Mouse (Mus musculus): ENCODE measurements at regions not wholly inside any gene's neighbourhood (a gene's known extent, or its start where the extent isn't known, plus 50 kb on each side); places are given as distances from the start of the nearest gene placed in this dataset.

GRCm38 (mm10) chr2:46402373-46403114 is 1285.3 kb upstream of the Zeb2 start:
- ATAC-seq (ENCODE audit: insufficient read depth, low FRiP score, low TSS enrichment): no peak
- 81% methylated on average over 1 of the region's 1 CpGs for WGBS
- no peak overlapping the region for H3K9ac ChIP-seq (ENCODE audit: low read length)

GRCm38 (mm10) chr2:46394161-46394560 is 1277.0 kb upstream of the Zeb2 start:
- no peaks in the 10 kb centered on the region for H3K27me3 ChIP-seq (ENCODE audit: control insufficient read depth, insufficient read depth, low read length)
- H3K4me3 ChIP-seq (ENCODE audit: low read depth, low read length): no peak overlapping the region
- no peaks in the 10 kb centered on the region for H3K9me3 ChIP-seq (ENCODE audit: control insufficient read depth, low read length)
- no peaks in the 10 kb centered on the region for H3K36me3 ChIP-seq (ENCODE audit: control insufficient read depth, insufficient read depth, low read length)
- ATAC-seq (ENCODE audit: insufficient read depth, low FRiP score, low TSS enrichment): no peak
- no peak for DNase-seq (ENCODE audit: low spot score)
- no peak overlapping the region for H3K9ac ChIP-seq (ENCODE audit: low read length)
- H3K4me1 ChIP-seq (ENCODE audit: control insufficient read depth, insufficient read depth, low read length): no peaks in the 10 kb centered on the region
- WGBS: 72% methylated on average over 2 of the region's 2 CpGs
- H3K27ac ChIP-seq (ENCODE audit: low read depth, low read length): no peak overlapping the region
- no peak overlapping the region for H3K4me2 ChIP-seq (ENCODE audit: low read depth)

More at GRCm38 (mm10) chr2:46402373-46403114, 1285.3 kb upstream of the Zeb2 start:
- no peak for DNase-seq (ENCODE audit: low spot score)
- Histone ChIP-seq H3K27ac (ENCODE audit: low read depth, low read length) (no peak overlapping the region), H3K4me2 (ENCODE audit: low read depth) (no peak overlapping the region), H3K4me3 (ENCODE audit: low read depth, low read length) (no peak overlapping the region), H3K4me1 (ENCODE audit: control insufficient read depth, insufficient read depth, low read length) (no peaks in the 10 kb centered on the region), H3K9me3 (ENCODE audit: control insufficient read depth, low read length) (no peaks in the 10 kb centered on the region), H3K36me3 (ENCODE audit: control insufficient read depth, insufficient read depth, low read length) (no peaks in the 10 kb centered on the region), H3K27me3 (ENCODE audit: control insufficient read depth, insufficient read depth, low read length) (no peaks in the 10 kb centered on the region)

GRCm38 (mm10) chr2:46372847-46373461 is 1255.8 kb upstream of the Zeb2 start:
- no peak overlapping the region for H3K4me2 ChIP-seq (ENCODE audit: low read depth)
- H3K36me3 ChIP-seq (ENCODE audit: control insufficient read depth, insufficient read depth, low read length): no peaks in the 10 kb centered on the region
- no peak overlapping the region for H3K4me3 ChIP-seq (ENCODE audit: low read depth, low read length)
- no peak overlapping the region for H3K27ac ChIP-seq (ENCODE audit: low read depth, low read length)
- no peak for DNase-seq (ENCODE audit: low spot score)
- WGBS: 95% methylated on average over 3 of the region's 3 CpGs
- no peaks in the 10 kb centered on the region for H3K9me3 ChIP-seq (ENCODE audit: control insufficient read depth, low read length)
- H3K27me3 ChIP-seq (ENCODE audit: control insufficient read depth, insufficient read depth, low read length): no peaks in the 10 kb centered on the region
- no peaks in the 10 kb centered on the region for H3K4me1 ChIP-seq (ENCODE audit: control insufficient read depth, insufficient read depth, low read length)
- no peak overlapping the region for H3K9ac ChIP-seq (ENCODE audit: low read length)
- ATAC-seq (ENCODE audit: insufficient read depth, low FRiP score, low TSS enrichment): no peak

- Histone ChIP-seq H3K4me3 (ENCODE audit: low read depth, low read length) (no peak overlapping the region), H3K27ac (ENCODE audit: low read depth, low read length) (no peak overlapping the region), H3K36me3 (ENCODE audit: control insufficient read depth, insufficient read depth, low read length) (no peaks in the 10 kb centered on the region), H3K4me1 (ENCODE audit: control insufficient read depth, insufficient read depth, low read length) (no peaks in the 10 kb centered on the region), H3K9ac (ENCODE audit: low read length) (no peak overlapping the region), H3K9me3 (ENCODE audit: control insufficient read depth, low read length) (no peaks in the 10 kb centered on the region), H3K27me3 (ENCODE audit: control insufficient read depth, insufficient read depth, low read length) (no peaks in the 10 kb centered on the region), H3K4me2 (ENCODE audit: low read depth) (no peak overlapping the region)
- no peak for DNase-seq (ENCODE audit: low spot score)
- 78% methylated on average over 1 of the region's 1 CpGs for WGBS
- ATAC-seq (ENCODE audit: insufficient read depth, low FRiP score, low TSS enrichment): no peak
Measured at GRCm38 (mm10) chr2:46371755-46372154, 1254.6 kb upstream of the Zeb2 start.

- no peaks in the 10 kb centered on the region for H3K27me3 ChIP-seq (ENCODE audit: control insufficient read depth, insufficient read depth, low read length)
- no peak overlapping the region for H3K27ac ChIP-seq (ENCODE audit: low read depth, low read length)
- H3K4me3 ChIP-seq (ENCODE audit: low read depth, low read length): no peak overlapping the region
- H3K9me3 ChIP-seq (ENCODE audit: control insufficient read depth, low read length): no peaks in the 10 kb centered on the region
- 91% methylated on average over 5 of the region's 5 CpGs for WGBS
- ATAC-seq (ENCODE audit: insufficient read depth, low FRiP score, low TSS enrichment) (no peak), DNase-seq (ENCODE audit: low spot score) (no peak)
- H3K4me1 ChIP-seq (ENCODE audit: control insufficient read depth, insufficient read depth, low read length): no peaks in the 10 kb centered on the region
- no peaks in the 10 kb centered on the region for H3K36me3 ChIP-seq (ENCODE audit: control insufficient read depth, insufficient read depth, low read length)
- no peak overlapping the region for H3K9ac ChIP-seq (ENCODE audit: low read length)
- no peak overlapping the region for H3K4me2 ChIP-seq (ENCODE audit: low read depth)
Measured at GRCm38 (mm10) chr2:46370949-46371348, 1253.8 kb upstream of the Zeb2 start.

- no peak overlapping the region for H3K4me2 ChIP-seq (ENCODE audit: low read depth)
- DNase-seq (ENCODE audit: low spot score) (no peak), ATAC-seq (ENCODE audit: insufficient read depth, low FRiP score, low TSS enrichment) (no peak)
- no peaks in the 10 kb centered on the region for H3K4me1 ChIP-seq (ENCODE audit: control insufficient read depth, insufficient read depth, low read length)
- H3K27ac ChIP-seq (ENCODE audit: low read depth, low read length): no peak overlapping the region
- no peak overlapping the region for H3K4me3 ChIP-seq (ENCODE audit: low read depth, low read length)
- H3K9ac ChIP-seq (ENCODE audit: low read length): no peak overlapping the region
- no peaks in the 10 kb centered on the region for H3K27me3 ChIP-seq (ENCODE audit: control insufficient read depth, insufficient read depth, low read length)
- no peaks in the 10 kb centered on the region for H3K36me3 ChIP-seq (ENCODE audit: control insufficient read depth, insufficient read depth, low read length)
- H3K9me3 ChIP-seq (ENCODE audit: control insufficient read depth, low read length): no peaks in the 10 kb centered on the region
- WGBS: 96% methylated on average over 4 of the region's 4 CpGs
Measured at GRCm38 (mm10) chr2:46368882-46369281, 1251.7 kb upstream of the Zeb2 start.

- DNase-seq (ENCODE audit: low spot score) (no peak), ATAC-seq (ENCODE audit: insufficient read depth, low FRiP score, low TSS enrichment) (no peak)
- no peak overlapping the region for H3K9ac ChIP-seq (ENCODE audit: low read length)
- H3K4me3 ChIP-seq (ENCODE audit: low read depth, low read length): no peak overlapping the region
- no peak overlapping the region for H3K27ac ChIP-seq (ENCODE audit: low read depth, low read length)
- H3K27me3 ChIP-seq (ENCODE audit: control insufficient read depth, insufficient read depth, low read length): no peaks in the 10 kb centered on the region
- no peaks in the 10 kb centered on the region for H3K9me3 ChIP-seq (ENCODE audit: control insufficient read depth, low read length)
- no peaks in the 10 kb centered on the region for H3K4me1 ChIP-seq (ENCODE audit: control insufficient read depth, insufficient read depth, low read length)
- H3K4me2 ChIP-seq (ENCODE audit: low read depth): no peak overlapping the region
- no peaks in the 10 kb centered on the region for H3K36me3 ChIP-seq (ENCODE audit: control insufficient read depth, insufficient read depth, low read length)
- WGBS: 85% methylated on average over 3 of the region's 3 CpGs
Measured at GRCm38 (mm10) chr2:46366135-46366485, 1248.9 kb upstream of the Zeb2 start.

GRCm38 (mm10) chr2:46365428-46366134 is 1248.4 kb upstream of the Zeb2 start:
- DNase-seq (ENCODE audit: low spot score) (no peak), ATAC-seq (ENCODE audit: insufficient read depth, low FRiP score, low TSS enrichment) (no peak)
- H3K27me3 ChIP-seq (ENCODE audit: control insufficient read depth, insufficient read depth, low read length): no peaks in the 10 kb centered on the region
- H3K36me3 ChIP-seq (ENCODE audit: control insufficient read depth, insufficient read depth, low read length): no peaks in the 10 kb centered on the region
- H3K9me3 ChIP-seq (ENCODE audit: control insufficient read depth, low read length): no peaks in the 10 kb centered on the region
- no peak overlapping the region for H3K4me2 ChIP-seq (ENCODE audit: low read depth)
- no peak overlapping the region for H3K27ac ChIP-seq (ENCODE audit: low read depth, low read length)
- no peak overlapping the region for H3K4me3 ChIP-seq (ENCODE audit: low read depth, low read length)
- WGBS: 82% methylated on average over 4 of the region's 4 CpGs
- H3K4me1 ChIP-seq (ENCODE audit: control insufficient read depth, insufficient read depth, low read length): no peaks in the 10 kb centered on the region
- no peak overlapping the region for H3K9ac ChIP-seq (ENCODE audit: low read length)
